Mouse (Mus musculus): Measurements from ENCODE around the gene Gm28051.

DNA sequence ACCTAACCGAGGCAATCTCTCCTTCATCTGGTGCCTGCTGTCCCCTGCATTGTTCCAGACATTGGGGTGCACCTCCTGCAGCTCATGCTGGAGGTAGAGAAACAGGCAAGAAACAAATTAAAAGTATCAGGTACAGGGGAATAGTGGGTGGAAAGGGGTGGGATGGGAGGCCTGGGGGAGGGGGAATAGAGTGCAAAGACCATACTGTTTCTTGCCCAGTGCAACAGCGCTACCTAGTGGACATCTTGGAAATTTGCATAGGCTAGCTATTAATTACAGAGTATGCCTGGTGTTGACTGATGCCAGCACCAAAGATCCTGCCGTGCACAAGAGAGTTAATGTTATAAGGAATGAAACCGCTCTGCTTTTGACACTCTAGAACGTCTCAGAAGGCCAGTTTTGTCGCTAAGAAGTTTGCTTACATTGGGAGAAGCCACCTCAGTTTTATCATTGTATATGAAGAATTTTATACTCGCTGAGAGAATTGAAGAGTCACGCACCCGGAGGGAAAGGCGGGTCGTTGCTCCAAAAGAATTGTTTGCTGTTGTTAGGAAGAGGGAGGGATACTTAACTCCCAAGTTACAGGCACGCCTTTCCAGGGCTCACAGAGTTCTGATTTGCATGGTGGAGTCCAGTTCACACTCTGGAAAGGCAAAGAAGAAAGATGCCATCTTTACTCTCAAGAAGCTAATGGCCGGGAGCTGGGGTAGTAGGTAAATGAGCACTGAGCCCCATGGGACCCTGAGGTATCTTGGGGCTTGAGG, 37.8 kb downstream of the Gm28051 start:
- TF ChIP-seq EP300 (IDR thresholded peaks at IDR 0.05; ENCODE audit: low read depth in 1 of 2, low read length in 2 of 2) (no peak), HCFC1 (IDR thresholded peaks at IDR 0.05; ENCODE audit: low read depth, low read length) (no peak), MEF2A (IDR thresholded peaks at IDR 0.05; ENCODE audit: extremely low read depth, insufficient replicate concordance, low read depth, low read length, poor library complexity, severe bottlenecking) (no peak), NRF1 (IDR thresholded peaks at IDR 0.05; ENCODE audit: insufficient read depth, low read depth, low read length, poor library complexity, severe bottlenecking) (no peak), CTCF (IDR thresholded peaks at IDR 0.05 in 2 of 3, conservative IDR thresholded peaks at IDR 0.05 in 1 of 3; ENCODE audit: control insufficient read depth in 1 of 3, insufficient read depth in 1 of 3, low read depth in 2 of 3, low read length in 3 of 3, poor library complexity in 1 of 3, severe bottlenecking in 1 of 3) (peak; percentile 62 to 91 (median 90)), TBP (IDR thresholded peaks at IDR 0.05; ENCODE audit: low read depth, low read length) (no peak), CHD2 (IDR thresholded peaks at IDR 0.05; ENCODE audit: low read length) (no peak), MXI1 (IDR thresholded peaks at IDR 0.05; ENCODE audit: low read depth, low read length) (no peak), ZKSCAN1 (IDR thresholded peaks at IDR 0.05; ENCODE audit: low read depth, low read length) (no peak), UBTF (IDR thresholded peaks at IDR 0.05; ENCODE audit: borderline replicate concordance, insufficient read depth, low read depth, low read length) (no peak), RAD21 (IDR thresholded peaks at IDR 0.05; ENCODE audit: low read depth, low read length) (peak; percentile 89), JUND (IDR thresholded peaks at IDR 0.05; ENCODE audit: low read depth, low read length) (no peak), SMC3 (IDR thresholded peaks at IDR 0.05; ENCODE audit: low read depth, low read length) (peak; percentile 82)
